Mouse (Mus musculus): ENCODE measurements at regions not wholly inside any gene's neighbourhood (a gene's known extent, or its start where the extent isn't known, plus 50 kb on each side); places are given as distances from the start of the nearest gene placed in this dataset.
A peak's percentile ranks its signal among the peaks of the same experiment; 100 is the strongest.
"Not testable (repeated sequence)": the region's sequence is repeated elsewhere in the genome, so short reads cannot be mapped to it uniquely, and the experiment has no call there.

DNA sequence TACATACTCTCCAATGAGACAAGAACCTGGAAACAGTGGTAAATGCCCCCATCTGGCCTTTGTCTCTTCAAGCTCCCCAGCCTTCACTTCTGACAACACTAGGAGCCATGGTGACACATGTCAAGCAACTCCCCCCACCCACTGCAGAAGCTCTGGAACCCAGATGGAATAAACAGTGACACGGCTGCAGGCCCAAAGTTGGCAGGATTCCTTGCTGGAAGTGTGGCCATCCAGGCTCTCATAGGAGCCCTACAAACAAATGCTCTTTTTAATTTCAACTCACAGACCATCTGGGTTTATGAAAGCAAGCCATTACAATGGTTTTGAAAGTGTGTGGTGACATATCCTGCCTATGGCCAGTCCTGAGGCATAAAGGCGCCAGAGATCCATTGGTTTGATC, 179.0 kb downstream of the Zfp619 start:
- DNase-seq (ENCODE audit: low read depth, low spot score), result no peak
- Histone ChIP-seq H3K27me3 (ENCODE audit: control insufficient read depth, insufficient read depth, low read length, poor library complexity, severe bottlenecking) (no peaks in the 10 kb centered on the region), H3K36me3 (ENCODE audit: control insufficient read depth, insufficient read depth, low read length, poor library complexity, severe bottlenecking) (no peaks in the 10 kb centered on the region)

DNA sequence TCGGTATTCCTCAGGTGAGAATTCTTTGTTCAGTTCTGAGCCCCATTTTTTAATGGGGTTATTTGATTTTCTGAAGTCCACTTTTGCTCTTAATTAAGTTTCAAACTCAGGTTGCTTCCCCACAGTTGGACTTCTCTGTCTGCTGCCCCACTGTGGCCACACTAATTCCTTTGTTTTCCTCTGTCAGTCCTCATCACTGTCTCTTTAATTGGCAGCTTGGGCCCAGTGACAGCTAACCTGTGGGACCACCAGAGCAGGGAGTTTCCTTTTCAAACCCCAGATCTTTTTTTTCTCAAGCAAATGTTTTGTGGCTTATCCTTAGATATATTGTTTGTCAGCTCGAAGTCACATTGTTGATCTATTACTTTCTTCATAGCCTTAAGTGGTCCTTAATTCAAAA, 183.9 kb downstream of the Zfp619 start:
- no peaks in the 10 kb centered on the region for H3K27me3 ChIP-seq (ENCODE audit: control insufficient read depth, insufficient read depth, low read length, poor library complexity, severe bottlenecking)
- DNase-seq (ENCODE audit: low read depth, low spot score), result no peak

DNA sequence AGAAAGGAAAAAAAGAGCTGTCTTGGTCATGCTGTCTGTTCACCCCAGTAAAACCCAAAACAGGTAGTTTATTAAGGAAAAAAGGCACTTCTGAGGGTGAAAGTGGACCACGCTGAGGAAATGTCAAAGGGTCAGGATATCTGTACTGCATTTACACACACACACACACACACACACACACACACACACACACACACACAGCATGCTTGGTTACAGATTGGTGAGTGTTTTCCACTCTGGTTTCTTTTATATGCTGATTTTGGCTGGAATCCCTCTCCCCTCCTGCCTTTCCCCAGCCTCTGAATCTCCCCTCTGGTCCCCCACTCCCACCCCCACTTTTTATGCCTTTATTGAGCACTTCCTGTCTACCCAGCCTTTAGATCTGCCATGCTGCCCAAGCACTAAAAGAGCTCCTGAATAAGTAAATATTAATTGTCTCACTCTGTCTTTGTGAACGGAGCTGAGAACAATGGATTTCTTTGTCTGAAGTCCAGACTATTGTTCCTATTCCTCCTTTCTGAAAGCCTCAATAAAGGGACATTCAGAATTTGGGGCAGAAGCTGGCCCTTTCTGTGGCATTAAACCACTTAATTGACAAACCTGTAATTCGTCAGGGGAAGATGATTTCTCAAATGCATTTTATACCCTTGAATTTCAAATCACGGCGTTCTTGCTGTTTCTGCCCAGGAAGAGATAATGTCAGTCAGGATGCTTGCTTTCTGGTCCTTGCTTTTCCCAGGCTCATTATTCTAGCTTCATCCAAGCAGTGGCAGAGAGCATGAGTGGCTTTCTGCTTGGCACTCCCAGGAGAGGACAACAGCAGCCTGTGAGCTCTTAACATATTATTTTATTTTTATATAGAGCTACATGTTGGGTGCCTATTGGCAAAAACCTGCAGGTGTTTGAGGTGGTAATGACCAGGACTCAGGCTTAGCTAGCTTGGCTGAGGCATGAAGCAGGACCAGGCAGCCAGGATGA, 187.8 kb downstream of the Zfp619 start:
- Histone ChIP-seq H3K27me3 (ENCODE audit: control insufficient read depth, insufficient read depth, low read length, poor library complexity, severe bottlenecking) (no peaks in the 10 kb centered on the region), H3K36me3 (ENCODE audit: control insufficient read depth, insufficient read depth, low read length, poor library complexity, severe bottlenecking) (no peaks in the 10 kb centered on the region)
- no peak for DNase-seq (ENCODE audit: low read depth, low spot score)

More for the DNA sequence above, 183.9 kb downstream of the Zfp619 start:
- H3K36me3 ChIP-seq (ENCODE audit: control insufficient read depth, insufficient read depth, low read length, poor library complexity, severe bottlenecking), result no peaks in the 10 kb centered on the region

DNA sequence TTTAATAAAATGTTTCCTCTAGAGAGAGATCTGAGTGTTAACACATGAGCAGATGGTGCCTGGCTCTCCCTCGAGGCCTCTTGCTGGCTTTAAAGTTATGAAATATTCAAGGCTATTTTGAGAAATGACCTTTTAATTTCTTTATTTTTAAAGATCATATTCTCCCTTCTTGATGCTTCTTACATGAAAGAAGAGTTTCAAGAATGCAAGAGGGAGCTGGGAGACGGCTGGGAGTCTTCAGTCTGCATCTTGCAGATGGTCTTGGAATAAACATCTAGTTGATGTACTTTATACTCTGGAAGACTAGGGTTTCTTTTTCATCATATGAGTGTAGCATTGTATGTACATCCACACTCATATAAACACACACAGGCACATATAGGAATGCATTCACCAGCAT, 189.0 kb downstream of the Zfp619 start:
- Histone ChIP-seq H3K27me3 (ENCODE audit: control insufficient read depth, insufficient read depth, low read length, poor library complexity, severe bottlenecking) (no peaks in the 10 kb centered on the region), H3K36me3 (ENCODE audit: control insufficient read depth, insufficient read depth, low read length, poor library complexity, severe bottlenecking) (no peaks in the 10 kb centered on the region)
- DNase-seq (ENCODE audit: low read depth, low spot score), result no peak

DNA sequence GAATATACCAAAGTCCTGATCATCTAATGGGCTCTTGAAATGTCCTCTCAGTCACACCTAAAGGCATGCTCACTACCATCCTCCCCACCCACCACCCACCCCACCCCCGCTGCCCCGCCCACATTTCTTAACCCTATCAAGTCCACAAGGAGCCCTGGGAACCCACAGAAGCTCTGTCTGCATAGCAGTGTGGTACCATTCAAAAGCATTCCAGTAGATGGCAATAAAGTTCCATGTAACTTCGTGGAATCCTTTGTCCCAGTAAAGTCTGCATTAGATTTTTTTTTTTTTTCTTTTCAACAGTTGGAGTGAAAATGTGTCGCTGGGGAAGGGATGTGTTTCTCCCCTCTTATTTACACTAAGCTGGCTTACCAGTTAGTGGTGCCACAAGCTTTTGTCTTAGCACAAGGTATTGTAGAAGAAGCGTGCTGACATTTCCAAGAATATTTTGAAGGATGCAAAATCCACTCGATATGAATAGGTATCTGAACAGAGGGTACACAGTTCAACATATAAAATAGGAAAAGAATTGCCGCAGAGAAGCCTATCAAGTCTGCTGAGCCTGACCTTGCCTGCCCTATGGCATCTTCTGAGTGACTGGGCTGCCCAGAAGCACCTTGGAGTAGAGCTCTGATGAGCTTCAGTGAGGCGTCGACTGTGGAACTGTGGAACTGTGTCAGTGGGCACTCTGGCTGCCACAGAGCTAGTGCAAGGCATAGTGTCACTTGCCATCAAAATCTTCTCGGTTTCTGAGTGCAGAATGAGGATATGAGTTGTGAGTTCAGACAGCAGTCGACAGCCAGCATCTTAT, 199.0 kb downstream of the Zfp619 start:
- DNase-seq (ENCODE audit: low read depth, low spot score), result no peak
- Histone ChIP-seq H3K27me3 (ENCODE audit: control insufficient read depth, insufficient read depth, low read length, poor library complexity, severe bottlenecking) (no peaks in the 10 kb centered on the region), H3K36me3 (ENCODE audit: control insufficient read depth, insufficient read depth, low read length, poor library complexity, severe bottlenecking) (no peaks in the 10 kb centered on the region)

DNA sequence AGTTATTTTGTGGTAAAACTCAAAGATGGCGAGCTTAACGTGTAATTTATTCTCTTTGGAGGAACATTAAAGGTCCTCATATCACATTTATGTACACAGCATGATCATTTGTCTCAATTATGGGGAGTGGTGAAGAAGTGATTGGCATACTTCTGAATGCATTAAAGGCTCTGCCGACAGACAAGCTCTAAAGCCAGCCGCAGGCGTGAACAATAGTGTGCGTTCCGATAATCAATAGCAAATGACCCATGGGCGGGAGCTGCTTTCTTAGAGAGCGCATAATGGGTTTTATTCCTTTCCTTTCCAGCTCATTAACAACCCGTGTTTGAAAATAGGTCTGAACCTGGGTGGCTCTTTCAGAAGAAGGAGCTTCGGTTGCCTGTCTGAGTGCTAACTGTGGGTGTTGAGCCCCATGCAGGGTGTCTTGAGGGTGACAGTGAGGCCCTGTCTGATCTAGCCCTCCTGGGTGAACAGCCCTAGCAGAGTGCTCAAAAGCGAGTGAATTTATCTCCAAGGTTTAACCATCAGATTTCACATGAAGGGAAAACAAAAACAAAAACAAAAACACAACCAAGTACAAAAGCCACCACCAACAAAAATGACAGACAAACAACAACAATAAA, 210.5 kb downstream of the Zfp619 start:
- DNase-seq (ENCODE audit: low read depth, low spot score), result no peak
- Histone ChIP-seq H3K36me3 (ENCODE audit: control insufficient read depth, insufficient read depth, low read length, poor library complexity, severe bottlenecking) (no peaks in the 10 kb centered on the region), H3K27me3 (ENCODE audit: control insufficient read depth, insufficient read depth, low read length, poor library complexity, severe bottlenecking) (no peaks in the 10 kb centered on the region)

DNA sequence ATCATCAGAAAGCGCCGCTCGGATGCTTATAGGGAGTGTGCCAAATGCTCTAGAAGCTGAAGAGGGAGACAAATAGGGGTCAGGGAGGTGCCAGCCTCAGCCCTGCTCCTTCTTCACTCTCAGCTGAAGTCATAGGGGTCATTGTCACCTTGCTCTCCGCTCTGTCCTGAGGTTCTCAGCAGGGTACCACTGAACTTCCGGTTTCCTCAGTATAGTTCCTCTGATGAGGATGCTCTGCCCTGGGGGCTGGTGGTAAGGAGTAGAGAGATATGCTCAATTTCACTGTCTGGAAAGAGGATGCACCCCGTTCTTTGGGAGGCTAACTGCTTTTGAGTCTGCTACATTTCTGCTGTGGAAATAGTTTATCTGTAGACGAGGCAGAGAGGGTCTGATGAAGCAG, 211.4 kb downstream of the Zfp619 start:
- Histone ChIP-seq H3K36me3 (ENCODE audit: control insufficient read depth, insufficient read depth, low read length, poor library complexity, severe bottlenecking) (no peaks in the 10 kb centered on the region), H3K27me3 (ENCODE audit: control insufficient read depth, insufficient read depth, low read length, poor library complexity, severe bottlenecking) (no peaks in the 10 kb centered on the region)
- DNase-seq (ENCODE audit: low read depth, low spot score), result no peak

DNA sequence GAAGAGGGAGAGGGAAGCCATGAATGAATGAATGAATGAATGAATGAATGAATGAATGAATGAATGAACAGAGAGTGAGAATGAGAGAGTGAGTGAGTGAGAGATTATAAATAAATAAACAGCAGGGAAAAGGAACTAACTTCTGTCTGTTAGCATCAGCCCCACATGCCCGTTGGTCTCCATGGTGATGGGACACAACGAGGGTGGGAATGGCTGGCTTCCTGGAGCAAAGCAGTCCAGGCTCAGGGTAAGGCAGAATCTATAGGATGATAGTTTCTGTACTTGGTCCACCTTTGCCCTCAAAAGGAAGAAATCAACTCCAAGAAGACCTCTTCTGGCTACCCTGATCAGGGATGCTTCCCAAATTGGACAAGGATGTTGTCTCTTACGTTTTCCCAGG, 212.2 kb downstream of the Zfp619 start:
- DNase-seq (ENCODE audit: low read depth, low spot score), result no peak
- H3K36me3 ChIP-seq (ENCODE audit: control insufficient read depth, insufficient read depth, low read length, poor library complexity, severe bottlenecking), result no peaks in the 10 kb centered on the region
- H3K27me3 ChIP-seq (ENCODE audit: control insufficient read depth, insufficient read depth, low read length, poor library complexity, severe bottlenecking), result no peaks in the 10 kb centered on the region

DNA sequence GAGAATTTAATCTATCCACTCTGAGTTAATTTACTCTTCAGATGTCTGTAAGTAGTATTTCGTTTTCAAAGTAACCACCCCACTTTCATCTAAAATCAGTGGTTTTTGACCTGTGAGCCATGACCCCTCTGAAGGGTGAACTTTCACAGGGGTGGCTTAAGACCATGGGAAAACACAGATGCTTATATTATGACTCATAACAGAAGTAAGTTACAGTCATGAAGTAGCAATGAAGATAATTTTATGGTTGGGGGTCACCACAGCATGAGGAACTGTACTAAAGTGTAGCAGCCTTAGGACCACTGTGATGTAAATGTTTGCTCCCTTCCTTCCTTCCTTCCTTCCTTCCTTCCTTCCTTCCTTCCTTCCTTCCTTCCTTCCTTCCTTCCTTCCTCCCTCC, 215.2 kb downstream of the Zfp619 start:
- no peaks in the 10 kb centered on the region for H3K27me3 ChIP-seq (ENCODE audit: control insufficient read depth, insufficient read depth, low read length, poor library complexity, severe bottlenecking)
- DNase-seq (ENCODE audit: low read depth, low spot score), result no peak
- no peaks in the 10 kb centered on the region for H3K36me3 ChIP-seq (ENCODE audit: control insufficient read depth, insufficient read depth, low read length, poor library complexity, severe bottlenecking)

DNA sequence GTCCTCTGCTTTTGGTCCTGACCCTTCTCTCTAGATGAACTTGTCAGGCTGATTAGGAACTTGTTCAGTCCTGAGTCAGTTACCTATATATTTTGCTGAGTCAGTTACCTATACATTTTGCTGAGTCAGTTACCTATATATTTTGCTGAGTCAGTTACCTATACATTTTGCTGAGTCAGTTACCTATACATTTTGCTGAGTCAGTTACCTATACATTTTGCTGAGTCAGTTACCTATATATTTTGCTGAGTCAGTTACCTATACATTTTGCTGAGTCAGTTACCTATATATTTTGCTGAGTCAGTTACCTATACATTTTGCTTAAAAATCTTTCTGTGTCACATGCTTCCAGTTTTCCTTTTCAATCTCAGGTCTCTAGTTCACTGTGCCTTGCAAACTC, 230.8 kb downstream of the Zfp619 start:
- not testable (repeated sequence) for H3K27me3 ChIP-seq (ENCODE audit: control insufficient read depth, insufficient read depth, low read length, poor library complexity, severe bottlenecking); H3K36me3 ChIP-seq (ENCODE audit: control insufficient read depth, insufficient read depth, low read length, poor library complexity, severe bottlenecking); DNase-seq (ENCODE audit: low read depth, low spot score)

DNA sequence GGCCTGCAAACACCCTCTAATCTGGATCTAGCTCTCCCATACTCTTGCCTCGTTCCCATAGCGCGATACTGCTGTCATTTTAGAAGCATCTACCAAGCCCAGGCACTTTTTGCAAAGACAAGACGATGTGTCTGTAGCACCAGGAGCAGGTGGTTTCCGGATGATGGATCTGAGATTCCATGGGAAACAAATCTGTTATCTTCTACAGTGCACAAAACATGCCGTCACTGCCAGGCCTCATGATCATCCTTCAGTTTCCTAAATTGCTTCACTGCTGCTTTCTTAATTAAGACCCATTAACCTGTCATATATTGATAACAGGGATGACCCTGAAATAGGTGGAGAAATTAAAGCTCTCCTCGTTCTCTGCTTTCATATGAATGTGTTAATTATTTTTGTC, 232.9 kb downstream of the Zfp619 start:
- DNase-seq (ENCODE audit: low read depth, low spot score), result no peak
- Histone ChIP-seq H3K27me3 (ENCODE audit: control insufficient read depth, insufficient read depth, low read length, poor library complexity, severe bottlenecking) (no peaks in the 10 kb centered on the region), H3K36me3 (ENCODE audit: control insufficient read depth, insufficient read depth, low read length, poor library complexity, severe bottlenecking) (no peaks in the 10 kb centered on the region)

DNA sequence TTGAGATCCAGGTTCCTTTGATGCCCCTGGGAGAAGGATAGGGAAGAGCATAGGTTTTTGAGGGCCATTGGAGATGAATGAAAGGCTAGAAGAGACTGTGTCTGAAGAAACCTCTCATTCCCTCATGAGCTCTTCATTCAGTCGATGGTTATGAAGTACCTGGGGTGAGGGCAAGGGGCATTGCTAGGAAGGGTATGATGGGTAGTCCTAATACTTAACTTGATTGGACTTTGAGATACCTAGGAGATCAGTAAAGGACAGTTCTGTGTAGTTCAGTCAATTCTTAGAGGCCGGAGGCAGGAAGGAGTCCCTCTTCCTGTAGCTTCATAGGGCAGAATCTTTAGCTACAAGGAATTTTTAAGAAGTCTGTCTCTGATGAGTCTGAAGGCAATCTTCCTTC, 246.8 kb downstream of the Zfp619 start:
- no peaks in the 10 kb centered on the region for H3K36me3 ChIP-seq (ENCODE audit: control insufficient read depth, insufficient read depth, low read length, poor library complexity, severe bottlenecking)
- no peaks in the 10 kb centered on the region for H3K27me3 ChIP-seq (ENCODE audit: control insufficient read depth, insufficient read depth, low read length, poor library complexity, severe bottlenecking)
- no peak for DNase-seq (ENCODE audit: low read depth, low spot score)

DNA sequence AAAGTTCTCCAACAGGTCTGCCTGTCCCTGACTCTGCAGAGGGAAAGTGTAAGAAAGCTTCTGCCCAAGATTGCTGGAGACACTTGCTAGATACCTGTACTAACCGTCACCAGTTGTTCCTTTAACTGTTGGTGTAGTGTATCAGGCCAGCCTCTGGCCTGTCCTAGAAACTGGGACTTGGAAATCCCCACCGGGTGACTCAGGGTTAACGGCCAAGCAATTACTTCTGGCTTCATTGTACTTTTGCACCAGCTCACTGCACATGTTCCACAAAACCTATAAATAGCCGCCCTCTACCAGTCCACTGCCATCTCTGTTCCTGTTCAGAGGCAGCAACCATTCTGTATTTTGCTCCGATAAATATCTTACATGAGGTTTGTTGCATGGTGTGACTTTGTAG, 247.5 kb downstream of the Zfp619 start:
- Histone ChIP-seq H3K27me3 (ENCODE audit: control insufficient read depth, insufficient read depth, low read length, poor library complexity, severe bottlenecking) (no peaks in the 10 kb centered on the region), H3K36me3 (ENCODE audit: control insufficient read depth, insufficient read depth, low read length, poor library complexity, severe bottlenecking) (no peaks in the 10 kb centered on the region)
- peak; percentile 4 for DNase-seq (ENCODE audit: low read depth, low spot score)

DNA sequence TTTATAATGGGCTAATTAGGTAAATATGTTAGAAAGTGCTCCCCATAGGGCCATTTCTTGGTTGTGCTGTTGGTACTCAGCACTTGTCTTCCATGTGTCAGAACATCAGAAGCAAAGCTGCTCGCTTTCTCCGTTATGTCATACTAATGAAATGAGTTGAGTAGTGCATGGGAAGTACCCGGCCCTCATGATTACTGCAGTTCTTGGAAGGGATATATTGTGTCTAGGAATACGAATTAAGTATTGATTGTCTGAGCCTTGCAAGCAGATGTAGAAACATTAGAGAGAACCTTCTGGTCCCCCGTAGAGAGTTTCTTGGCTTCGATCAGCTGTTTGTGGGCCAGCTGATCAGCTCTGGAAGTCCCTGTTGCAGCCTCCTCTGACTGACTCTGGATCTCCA, 255.7 kb downstream of the Zfp619 start:
- Histone ChIP-seq H3K36me3 (ENCODE audit: control insufficient read depth, insufficient read depth, low read length, poor library complexity, severe bottlenecking) (no peaks in the 10 kb centered on the region), H3K27me3 (ENCODE audit: control insufficient read depth, insufficient read depth, low read length, poor library complexity, severe bottlenecking) (no peaks in the 10 kb centered on the region)
- no peak for DNase-seq (ENCODE audit: low read depth, low spot score)

DNA sequence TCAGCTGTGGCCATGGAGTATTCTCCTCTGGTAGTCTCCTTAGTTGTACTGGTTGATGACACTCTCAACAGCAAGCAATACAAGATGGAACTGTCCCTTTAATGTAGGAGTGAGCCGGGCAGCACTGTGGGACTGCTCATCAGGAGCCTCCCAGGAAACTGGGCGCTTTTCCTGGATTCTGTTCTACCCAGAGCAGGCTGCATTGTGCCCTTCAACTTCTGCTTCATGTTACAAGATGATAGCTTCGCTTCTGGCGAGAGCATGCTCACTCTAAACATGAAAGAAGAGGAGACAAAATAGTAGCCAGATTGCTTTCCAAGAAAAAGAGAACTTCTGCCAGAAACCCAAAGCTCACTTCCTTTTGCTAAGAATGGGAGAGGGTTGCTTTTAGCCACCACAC, 271.8 kb downstream of the Zfp619 start:
- Histone ChIP-seq H3K27me3 (ENCODE audit: control insufficient read depth, insufficient read depth, low read length, poor library complexity, severe bottlenecking) (no peaks in the 10 kb centered on the region), H3K36me3 (ENCODE audit: control insufficient read depth, insufficient read depth, low read length, poor library complexity, severe bottlenecking) (no peaks in the 10 kb centered on the region)
- no peak for DNase-seq (ENCODE audit: low read depth, low spot score)

Measured in splenic B cell, adult 2 months (primary cell).